Mouse (Mus musculus) intestine, embryonic 15.5 days (tissue): ENCODE measurements around the gene Tomm40. TPM values are rescaled to one million over a fixed set of nuclear protein-coding genes. Genes with fewer than 3 reads are reported as not detected.

Source experiments
- ATAC-seq: fragments of 200-750 bp; cut with Nextera tagmentation; 2 replicates; pipeline ENCODE4 v1.8.0; 2017; ENCODE audit warnings: moderate TSS enrichment, moderate library complexity
- H3K27ac ChIP-seq: fragments of 300-500 bp; sonication (generic); 2 replicates; pipeline ENCODE4 v1.5.1; 2015; ENCODE audit warnings: mild to moderate bottlenecking, inconsistent platforms
- H3K27me3 ChIP-seq: fragments of 300-500 bp; sonication (generic); replicated peaks from 2 replicates; pipeline ENCODE4 v1.6.1; 2015; ENCODE audit warnings: inconsistent platforms
- H3K36me3 ChIP-seq: fragments of 300-500 bp; sonication (generic); 2 replicates; pipeline ENCODE4 v1.6.1; 2015; ENCODE audit warnings: inconsistent platforms
- H3K4me1 ChIP-seq: fragments of 300-500 bp; sonication (generic); replicated peaks from 2 replicates; pipeline ENCODE4 v1.6.1; 2015; ENCODE audit warnings: inconsistent platforms
- H3K4me2 ChIP-seq: fragments of 300-500 bp; sonication (generic); replicated peaks from 2 replicates; pipeline ENCODE4 v1.6.1; 2015; ENCODE audit warnings: mild to moderate bottlenecking, inconsistent platforms
- H3K4me3 ChIP-seq: fragments of 300-500 bp; sonication (generic); replicated peaks from 2 replicates; pipeline ENCODE4 v1.5.1; 2015; ENCODE audit warnings: inconsistent platforms
- H3K9ac ChIP-seq: fragments of 300-500 bp; sonication (generic); 2 replicates; pipeline ENCODE4 v1.6.1; 2015; ENCODE audit warnings: inconsistent platforms
- H3K9me3 ChIP-seq: fragments of 300-500 bp; sonication (generic); 2 replicates; pipeline ENCODE4 v1.6.1; 2016; ENCODE audit warnings: inconsistent platforms
- WGBS: fragments of 180-500 bp; shearing (Covaris S2); methylation state at CpG from one replicate; pipeline ENCODE4 v1.1.7; 2015; 5-methylcytosine and 5-hydroxymethylcytosine counted together
- polyA plus RNA-seq: library from polyadenylated mRNA; unstranded; fragments of >200 nt; fragmentation: Nextera tagmentation; extraction: Ambion mirVana; gene quantifications from 2 replicates; pipeline ENCODE4 v1.2.1, GENCODE M21; 2015

Gene Tomm40
- polyA plus RNA-seq, 1 experiment from 2014 or later, result 208 TPM

GRCm38 (mm10) chr7:19750217-19751069, 35.2 kb upstream of the Tomm40 start, which contains the start of gene Nectin2:
Gene Nectin2 (minus strand): TSS chr7:19750483.
- H3K4me1 ChIP-seq, result peaks cover 41% of the 10 kb centered on the region
- peak within 1 kb of the TSS; percentile 97 for H3K27ac ChIP-seq
- H3K9me3 ChIP-seq, result no peaks in the 10 kb centered on the region
- H3K9ac ChIP-seq, result peak within 1 kb of the TSS; percentile 91
- peak within 1 kb of the TSS; percentile 78 for H3K4me2 ChIP-seq
- ATAC-seq, result peak; percentile 75
- no peaks in the 10 kb centered on the region for H3K27me3 ChIP-seq
- no peaks in the 10 kb centered on the region for H3K36me3 ChIP-seq
- whole genome bisulfite sequencing, result 15% methylated on average over 19 of the region's 19 CpGs
- peak within 1 kb of the TSS; percentile 94 for H3K4me3 ChIP-seq

GRCm38 (mm10) chr7:19749389-19750216, 34.4 kb upstream of the Tomm40 start:
- under 1% methylated on average over 45 of the region's 46 CpGs for WGBS
- peak; percentile 92 for ATAC-seq
- H3K27me3 ChIP-seq, result no peaks in the 10 kb centered on the region
- peak overlapping the region; percentile 78 for H3K4me2 ChIP-seq
- peak overlapping the region; percentile 97 for H3K27ac ChIP-seq
- H3K4me3 ChIP-seq, result peak overlapping the region; percentile 94
- H3K4me1 ChIP-seq, result peaks cover 45% of the 10 kb centered on the region
- H3K36me3 ChIP-seq, result no peaks in the 10 kb centered on the region
- peak overlapping the region; percentile 91 for H3K9ac ChIP-seq
- H3K9me3 ChIP-seq, result no peaks in the 10 kb centered on the region

GRCm38 (mm10) chr7:19748219-19749195, 33.3 kb upstream of the Tomm40 start:
- under 1% methylated on average over 32 of the region's 32 CpGs for WGBS
- Histone ChIP-seq H3K9me3 (no peaks in the 10 kb centered on the region), H3K27me3 (no peaks in the 10 kb centered on the region), H3K9ac (peak overlapping the region; percentile 91), H3K4me1 (peaks cover 48% of the 10 kb centered on the region), H3K27ac (peak overlapping the region; percentile 97), H3K4me3 (peak overlapping the region; percentile 94), H3K4me2 (peak overlapping the region; percentile 78), H3K36me3 (no peaks in the 10 kb centered on the region)
- ATAC-seq, result peak; percentile 0; the same call in 1 of the 2 replicates

GRCm38 (mm10) chr7:19747420-19748218, 32.4 kb upstream of the Tomm40 start:
- peak overlapping the region; percentile 97 for H3K27ac ChIP-seq
- no peaks in the 10 kb centered on the region for H3K27me3 ChIP-seq
- H3K4me1 ChIP-seq, result peaks cover 48% of the 10 kb centered on the region
- H3K9me3 ChIP-seq, result no peaks in the 10 kb centered on the region
- peak overlapping the region; percentile 78 for H3K4me2 ChIP-seq
- H3K9ac ChIP-seq, result peak overlapping the region; percentile 91
- peak; percentile 39 for ATAC-seq
- H3K36me3 ChIP-seq, result peaks cover 3% of the 10 kb centered on the region; the same call in 1 of the 2 replicates
- peak overlapping the region; percentile 94 for H3K4me3 ChIP-seq
- 6% methylated on average over 25 of the region's 25 CpGs for WGBS

GRCm38 (mm10) chr7:19746426-19747201, 31.4 kb upstream of the Tomm40 start:
- Histone ChIP-seq H3K27me3 (no peaks in the 10 kb centered on the region), H3K27ac (peak overlapping the region; percentile 97), H3K9me3 (no peaks in the 10 kb centered on the region), H3K9ac (peak overlapping the region; percentile 36; the same call in 1 of the 2 replicates), H3K4me3 (peak overlapping the region; percentile 94), H3K4me1 (peaks cover 56% of the 10 kb centered on the region), H3K36me3 (peaks cover 3% of the 10 kb centered on the region; the same call in 1 of the 2 replicates), H3K4me2 (peak overlapping the region; percentile 78)
- ATAC-seq, result no peak
- 31% methylated on average over 6 of the region's 6 CpGs for WGBS

- 77% methylated on average over 8 of the region's 10 CpGs for WGBS
- H3K27me3 ChIP-seq, result no peaks in the 10 kb centered on the region
- peaks cover 7% of the 10 kb centered on the region; the same call in 1 of the 2 replicates for H3K36me3 ChIP-seq
- H3K9ac ChIP-seq, result no peak overlapping the region
- H3K27ac ChIP-seq, result peak overlapping the region; percentile 36; the same call in 1 of the 2 replicates
- no peak overlapping the region for H3K4me2 ChIP-seq
- no peaks in the 10 kb centered on the region for H3K9me3 ChIP-seq
- no peak for ATAC-seq
- peaks cover 59% of the 10 kb centered on the region for H3K4me1 ChIP-seq
- no peak overlapping the region for H3K4me3 ChIP-seq
Measured at GRCm38 (mm10) chr7:19745971-19746370, 30.7 kb upstream of the Tomm40 start.

- Histone ChIP-seq H3K4me1 (peaks cover 52% of the 10 kb centered on the region), H3K27me3 (no peaks in the 10 kb centered on the region), H3K27ac (peak overlapping the region; percentile 68), H3K9ac (peak overlapping the region; percentile 23; the same call in 1 of the 2 replicates), H3K9me3 (no peaks in the 10 kb centered on the region), H3K4me3 (no peak overlapping the region), H3K36me3 (peaks cover 14% of the 10 kb centered on the region; the same call in 1 of the 2 replicates), H3K4me2 (peak overlapping the region; percentile 39)
- 53% methylated on average over 14 of the region's 14 CpGs for WGBS
- no peak for ATAC-seq
Measured at GRCm38 (mm10) chr7:19744590-19745385, 29.6 kb upstream of the Tomm40 start.

- no peak overlapping the region for H3K4me2 ChIP-seq
- peaks cover 52% of the 10 kb centered on the region for H3K4me1 ChIP-seq
- WGBS, result 79% methylated on average over 6 of the region's 6 CpGs
- H3K27me3 ChIP-seq, result no peaks in the 10 kb centered on the region
- no peak overlapping the region for H3K4me3 ChIP-seq
- no peak for ATAC-seq
- H3K9ac ChIP-seq, result no peak overlapping the region
- H3K36me3 ChIP-seq, result peaks cover 14% of the 10 kb centered on the region; the same call in 1 of the 2 replicates
- H3K27ac ChIP-seq, result no peak overlapping the region
- H3K9me3 ChIP-seq, result no peaks in the 10 kb centered on the region
Measured at GRCm38 (mm10) chr7:19743791-19744190, 28.6 kb upstream of the Tomm40 start.

- H3K4me3 ChIP-seq, result no peak overlapping the region
- H3K4me1 ChIP-seq, result peaks cover 45% of the 10 kb centered on the region
- H3K9me3 ChIP-seq, result no peaks in the 10 kb centered on the region
- no peak overlapping the region for H3K27ac ChIP-seq
- no peak overlapping the region for H3K4me2 ChIP-seq
- H3K9ac ChIP-seq, result no peak overlapping the region
- 52% methylated on average over 5 of the region's 5 CpGs for WGBS
- H3K27me3 ChIP-seq, result no peaks in the 10 kb centered on the region
- ATAC-seq, result no peak
- peaks cover 22% of the 10 kb centered on the region for H3K36me3 ChIP-seq
Measured at GRCm38 (mm10) chr7:19742468-19742867, 27.2 kb upstream of the Tomm40 start.
